27 mouse cellular contexts compared by ENCODE assay signal in genomic region chr10:118038465-118038864, GRCm38 (mm10).
"Had no signal": no experiment of that assay in that cellular context is flagged by ENCODE, and none has a peak within 500 bp of the region (broad histone marks: within the 10 kb centered on the region; RNA-seq: fewer than 3 reads in every experiment).

No protein-coding gene starts in this region.

- DNase-seq: gastrocnemius, postnatal 14 days; gastrocnemius, postnatal 36 days; heart, adult 18-20 months; heart, postnatal 14 days; heart, postnatal 36 days; kidney, adult 11 months; kidney, adult 2 months; kidney, adult 9 months; kidney, postnatal 14 days; kidney, postnatal 36 days; liver; liver, embryonic 13.5 days had no signal

- H3K9me3 ChIP-seq: heart, embryonic 15.5 days; hindbrain, embryonic 15.5 days; limb, embryonic 10.5 days had no signal

- H3K27ac ChIP-seq: heart, embryonic 13.5 days; heart, embryonic 15.5 days; hindbrain, embryonic 13.5 days; hindbrain, embryonic 15.5 days; hindbrain, postnatal 0 days; kidney, embryonic 15.5 days; kidney, postnatal 0 days; layer of hippocampus, adult 2 months; left cerebral cortex, adult 2 months; limb, embryonic 10.5 days; limb, embryonic 12.5 days; liver, embryonic 13.5 days; liver, embryonic 15.5 days had no signal

- H3K4me3 ChIP-seq: heart, embryonic 13.5 days; heart, embryonic 15.5 days; hindbrain, embryonic 13.5 days; hindbrain, embryonic 15.5 days; kidney, embryonic 15.5 days; layer of hippocampus, adult 2 months; left cerebral cortex, adult 2 months; limb, embryonic 10.5 days; limb, embryonic 12.5 days; liver, embryonic 13.5 days; liver, embryonic 15.5 days had no signal

- H3K27me3 ChIP-seq: heart, embryonic 13.5 days; heart, embryonic 15.5 days; hindbrain, embryonic 13.5 days; hindbrain, embryonic 15.5 days; kidney, embryonic 15.5 days; limb, embryonic 12.5 days; liver, embryonic 13.5 days; liver, embryonic 15.5 days had no signal

- H3K36me3 ChIP-seq: heart, embryonic 13.5 days; heart, embryonic 15.5 days; hindbrain, embryonic 13.5 days; hindbrain, embryonic 15.5 days; kidney, embryonic 15.5 days; limb, embryonic 10.5 days; limb, embryonic 12.5 days; liver, embryonic 13.5 days; liver, embryonic 15.5 days had no signal

- ATAC-seq: hindbrain, postnatal 0 days; intestine, embryonic 16.5 days had no signal

- H3K4me1 ChIP-seq: hindbrain, embryonic 13.5 days; hindbrain, embryonic 15.5 days; kidney, embryonic 15.5 days; limb, embryonic 10.5 days; limb, embryonic 12.5 days; liver, embryonic 15.5 days had no signal

- H3K9ac ChIP-seq: heart, embryonic 13.5 days; heart, embryonic 15.5 days; hindbrain, embryonic 13.5 days; hindbrain, embryonic 15.5 days; kidney, embryonic 15.5 days; limb, embryonic 12.5 days; liver, embryonic 13.5 days; liver, embryonic 15.5 days had no signal

- H3K4me2 ChIP-seq: heart, embryonic 11.5 days; heart, embryonic 13.5 days; heart, embryonic 15.5 days; hindbrain, embryonic 13.5 days; hindbrain, embryonic 15.5 days; kidney, embryonic 15.5 days; limb, embryonic 12.5 days; liver, embryonic 11.5 days; liver, embryonic 13.5 days; liver, embryonic 15.5 days had no signal
